Mouse (Mus musculus) cerebellum, postnatal 14 days (tissue): ENCODE measurements around the gene Itga1.
A peak's percentile ranks its signal among the peaks of the same experiment; 100 is the strongest.

Experiments used
- DNase-seq, 2 experiments: peaks; one replicate each; pipeline ENCODE4 v3.0.0; 2021; ENCODE audit warnings: mixed read lengths in 2 of 2

Itga1 gene

GRCm38 (mm10) chr13:115050660-115051559 lies 50.9 kb downstream of the Itga1 start:
- peak; percentile 30 to 37 for DNase-seq

GRCm38 (mm10) chr13:115042652-115043051 lies 59.1 kb downstream of the Itga1 start:
- DNase-seq, result no peak

GRCm38 (mm10) chr13:115037304-115037703 lies 64.5 kb downstream of the Itga1 start:
- DNase-seq, result peak; percentile 18

GRCm38 (mm10) chr13:115035387-115035786 lies 66.4 kb downstream of the Itga1 start:
- DNase-seq, result no peak

- no peak for DNase-seq
These were observed 68.6 kb downstream of the Itga1 start for GRCm38 (mm10) chr13:115033135-115033534.

DNA sequence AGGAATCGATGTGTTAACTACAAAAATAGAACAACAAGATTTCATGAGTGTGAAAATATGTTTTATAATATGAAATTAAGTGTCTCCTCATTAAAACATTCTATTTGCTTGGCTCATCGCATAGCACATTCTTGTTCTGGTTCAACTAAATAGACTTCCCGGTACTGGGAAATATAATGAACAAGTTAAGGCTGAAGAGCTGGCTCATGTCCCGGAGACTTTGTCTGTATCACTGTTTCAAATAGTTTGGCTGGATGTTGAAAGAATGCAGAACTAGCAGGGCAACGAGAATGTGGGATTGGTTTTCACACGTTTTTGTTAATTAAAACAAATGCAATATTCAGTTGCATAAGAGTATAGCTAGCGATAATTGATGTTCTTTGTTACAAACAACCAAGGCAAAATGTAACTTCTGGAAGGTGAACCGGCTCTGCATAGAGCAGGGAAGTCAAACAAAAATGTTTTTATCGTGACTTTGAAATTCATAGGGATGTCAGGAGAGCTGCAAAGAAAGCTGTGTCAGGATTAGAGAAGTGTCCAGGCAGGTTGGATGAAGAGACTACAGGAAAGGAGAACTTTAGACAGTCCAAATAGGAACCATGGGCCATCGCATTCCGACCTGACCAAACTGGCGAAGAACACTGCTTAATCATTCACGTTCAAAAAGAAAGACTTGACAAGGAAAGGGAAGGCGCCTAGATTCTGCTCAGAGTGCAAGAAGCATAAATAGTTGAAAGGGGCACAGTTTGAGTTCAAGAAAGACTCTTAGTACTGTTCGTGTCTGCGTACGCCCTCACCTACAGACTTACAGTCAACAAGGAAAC lies 70.4 kb downstream of the Itga1 start:
- DNase-seq, result no peak

DNA sequence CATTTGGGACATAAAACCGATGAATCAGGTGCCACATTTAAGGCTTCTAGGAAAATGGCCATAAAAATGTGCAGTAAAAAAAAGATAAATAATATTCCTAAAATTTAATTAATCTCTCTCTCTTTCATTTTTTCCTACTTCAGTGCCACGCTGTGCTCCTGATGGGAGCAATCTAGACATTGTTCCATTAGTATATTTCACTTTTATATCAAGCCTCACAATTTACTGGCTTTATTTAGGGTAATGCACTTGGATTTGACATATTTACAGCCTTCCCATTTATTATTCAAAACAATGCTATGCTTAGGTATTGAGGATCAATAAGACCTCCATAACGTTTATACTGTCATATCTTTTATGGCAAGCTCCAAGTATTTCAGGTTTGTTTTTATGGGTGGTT lies 76.4 kb downstream of the Itga1 start:
- DNase-seq, result no peak

DNA sequence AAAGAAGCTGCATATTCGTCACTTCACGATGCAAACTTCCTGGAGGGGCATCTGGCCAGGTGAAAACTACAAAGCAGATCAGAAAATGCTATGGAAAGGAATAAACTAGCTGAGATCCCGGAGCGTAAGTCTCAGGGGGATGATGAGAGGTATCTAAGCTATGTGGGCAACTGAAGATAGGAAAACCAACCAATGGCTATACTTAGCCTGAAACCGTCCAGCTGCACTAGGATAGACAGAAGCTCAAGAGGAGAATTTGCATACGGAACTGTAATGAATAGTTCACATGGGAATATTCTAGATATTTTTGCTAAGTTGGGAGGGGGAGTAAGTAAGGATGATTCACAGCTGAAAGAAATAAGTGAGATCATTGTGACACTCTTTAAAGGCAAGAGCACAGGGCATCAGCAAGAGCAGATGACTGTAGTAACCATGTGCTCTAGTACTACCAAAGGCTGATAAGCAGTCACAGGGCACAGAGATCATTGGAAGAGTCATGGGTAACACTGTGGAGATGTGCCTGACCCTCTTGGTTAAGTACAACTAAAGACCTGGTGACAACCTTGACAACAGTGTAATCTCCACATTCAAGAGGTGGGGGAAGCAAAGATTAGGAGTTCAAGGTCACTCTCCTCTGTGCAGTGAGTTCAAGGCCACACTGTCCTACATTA lies 79.5 kb downstream of the Itga1 start:
- DNase-seq, result no peak

DNA sequence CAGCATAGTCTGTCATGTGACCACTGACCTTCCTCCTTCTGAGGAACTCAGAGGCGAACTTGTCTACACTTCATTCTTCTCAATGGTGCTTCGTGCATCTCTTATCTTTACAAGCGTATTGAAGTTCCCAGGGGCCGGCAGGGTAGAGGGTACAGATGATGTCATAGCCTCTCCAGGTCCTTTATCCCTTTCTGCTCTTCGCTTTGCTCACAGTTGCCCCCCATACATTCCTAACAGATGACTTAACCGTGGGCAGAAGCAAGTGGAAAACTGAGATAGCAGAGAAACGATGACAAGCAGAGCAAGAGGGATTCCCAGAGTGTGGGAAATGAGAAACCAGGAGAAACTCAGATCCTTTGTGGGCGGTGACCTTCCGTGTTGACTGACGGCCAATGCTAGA lies 80.4 kb downstream of the Itga1 start:
- DNase-seq, result no peak

GRCm38 (mm10) chr13:115020727-115021126 lies 81.0 kb downstream of the Itga1 start:
- DNase-seq, result no peak

- no peak for DNase-seq
These were observed 84.2 kb downstream of the Itga1 start for GRCm38 (mm10) chr13:115017545-115017944.

- no peak for DNase-seq
These were observed 90.2 kb downstream of the Itga1 start for GRCm38 (mm10) chr13:115011547-115011946.

DNA sequence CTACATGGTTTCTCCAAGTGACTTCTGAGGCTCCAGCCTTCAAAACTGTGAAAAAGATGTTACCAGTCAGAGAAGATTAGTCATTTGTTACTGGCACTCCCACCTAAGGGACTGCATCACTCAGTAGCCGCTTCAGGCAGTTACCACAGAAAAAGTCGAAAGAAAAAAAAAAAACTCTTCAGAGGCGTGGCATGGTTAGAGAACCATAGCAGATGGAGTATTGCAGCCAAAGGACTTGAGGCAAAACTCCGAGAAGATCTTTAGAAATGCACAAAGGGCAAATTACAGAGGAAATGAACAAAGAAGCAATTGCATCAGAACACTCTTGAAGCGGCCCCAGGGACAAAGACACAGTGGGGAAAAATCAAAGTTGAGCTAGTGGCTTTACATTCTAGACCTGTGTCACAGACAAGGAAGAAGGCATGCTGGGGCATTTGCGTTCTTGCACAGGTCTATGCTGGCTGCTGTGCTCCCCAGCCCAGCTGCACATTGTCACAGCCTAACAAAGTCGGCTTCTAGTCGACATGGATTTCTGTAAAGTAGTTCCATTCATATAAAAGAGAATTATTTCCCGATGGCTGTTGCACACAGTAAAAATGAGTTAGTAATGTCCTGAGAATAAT lies 95.4 kb downstream of the Itga1 start:
- no peak for DNase-seq

- DNase-seq, result no peak
These were observed 96.4 kb downstream of the Itga1 start for GRCm38 (mm10) chr13:115005342-115005741.

DNA sequence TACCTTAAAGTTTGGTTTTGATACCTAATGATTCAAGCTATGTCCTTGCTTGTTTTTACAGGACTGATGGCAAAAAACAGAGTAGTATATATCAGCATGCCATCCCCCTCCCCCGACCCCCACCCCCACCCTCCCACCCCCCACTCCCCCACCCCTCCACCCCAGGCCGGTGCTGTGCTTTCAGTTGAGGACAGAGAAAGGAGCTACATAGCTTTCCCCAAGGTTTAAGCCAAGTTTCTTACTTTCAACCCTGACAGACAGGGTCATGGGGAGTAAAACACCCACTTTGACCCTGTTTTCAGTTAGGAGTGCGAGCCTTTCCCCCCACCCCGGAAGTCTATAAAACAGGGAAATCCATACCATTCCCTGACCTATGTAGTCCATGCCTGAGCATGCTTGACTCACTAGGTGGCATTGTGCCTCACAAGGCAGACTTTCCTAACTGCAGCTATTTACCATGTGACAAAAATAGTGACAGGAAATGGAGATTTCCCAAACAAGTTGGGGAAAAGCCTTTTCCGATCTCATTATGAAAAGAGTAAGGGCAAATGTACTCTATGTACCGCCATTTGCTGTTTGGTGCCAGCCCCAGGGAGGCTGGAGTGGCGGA lies 98.2 kb downstream of the Itga1 start:
- no peak for DNase-seq

- no peak for DNase-seq
These were observed 98.9 kb downstream of the Itga1 start for GRCm38 (mm10) chr13:115002837-115003236.

DNA sequence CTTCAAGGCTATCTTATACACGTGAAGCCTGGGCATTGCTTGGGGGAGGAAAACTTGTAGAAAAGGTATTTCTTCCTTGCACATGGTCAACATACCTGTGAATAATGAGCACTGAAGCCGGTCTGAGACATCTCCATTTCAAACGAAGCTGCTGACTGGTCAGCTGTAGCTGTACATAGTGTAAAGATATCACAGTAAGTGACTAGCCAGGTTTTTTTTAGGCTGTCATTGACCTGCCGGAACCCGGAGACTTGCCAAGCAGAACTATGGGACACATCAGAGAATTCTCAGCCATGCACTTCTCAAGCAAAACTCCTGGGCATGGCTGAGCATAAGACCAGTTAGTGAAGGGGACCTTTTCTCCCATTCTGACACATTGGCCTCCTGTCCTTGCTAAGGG lies 99.6 kb downstream of the Itga1 start:
- DNase-seq, result no peak

DNA sequence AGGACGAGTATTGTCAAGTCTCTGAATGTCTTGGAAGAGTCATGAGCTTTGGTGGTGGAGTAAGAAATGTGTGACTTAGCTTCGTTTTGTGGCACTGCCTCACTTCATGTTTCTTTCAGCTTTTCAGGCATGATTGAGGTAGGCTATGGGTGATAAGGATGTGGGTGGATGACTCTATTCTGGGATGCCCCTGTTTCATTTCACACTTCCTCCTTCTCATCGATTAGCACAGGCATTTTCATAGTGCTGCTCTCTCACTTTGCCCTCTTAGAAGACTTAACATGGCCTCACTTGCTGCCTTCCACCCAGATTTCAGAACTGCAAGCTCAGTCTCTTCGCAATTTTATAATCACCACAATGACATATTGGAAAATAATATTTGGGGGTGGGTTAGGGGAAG lies 102.2 kb downstream of the Itga1 start:
- no peak for DNase-seq

DNA sequence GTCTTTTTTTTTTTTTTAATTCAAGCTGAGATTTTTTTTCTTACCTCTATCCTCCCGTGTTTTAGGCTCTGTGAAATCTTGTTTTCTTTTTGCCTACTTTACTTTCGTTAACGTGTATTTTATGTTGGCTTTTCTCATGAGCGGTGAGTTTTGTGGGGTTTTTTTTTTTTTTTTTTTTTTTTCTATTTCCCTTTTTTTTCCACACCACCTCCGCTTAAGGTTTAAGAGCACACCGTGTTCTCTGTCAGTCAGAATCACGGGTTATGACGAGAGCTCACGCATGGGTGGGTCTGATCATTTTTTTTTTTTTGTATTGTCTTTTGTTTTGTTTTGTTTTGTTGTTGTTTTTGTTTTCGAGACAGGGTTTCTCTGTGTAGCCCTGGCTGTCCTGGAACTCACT lies 103.7 kb downstream of the Itga1 start:
- DNase-seq, result no peak

DNA sequence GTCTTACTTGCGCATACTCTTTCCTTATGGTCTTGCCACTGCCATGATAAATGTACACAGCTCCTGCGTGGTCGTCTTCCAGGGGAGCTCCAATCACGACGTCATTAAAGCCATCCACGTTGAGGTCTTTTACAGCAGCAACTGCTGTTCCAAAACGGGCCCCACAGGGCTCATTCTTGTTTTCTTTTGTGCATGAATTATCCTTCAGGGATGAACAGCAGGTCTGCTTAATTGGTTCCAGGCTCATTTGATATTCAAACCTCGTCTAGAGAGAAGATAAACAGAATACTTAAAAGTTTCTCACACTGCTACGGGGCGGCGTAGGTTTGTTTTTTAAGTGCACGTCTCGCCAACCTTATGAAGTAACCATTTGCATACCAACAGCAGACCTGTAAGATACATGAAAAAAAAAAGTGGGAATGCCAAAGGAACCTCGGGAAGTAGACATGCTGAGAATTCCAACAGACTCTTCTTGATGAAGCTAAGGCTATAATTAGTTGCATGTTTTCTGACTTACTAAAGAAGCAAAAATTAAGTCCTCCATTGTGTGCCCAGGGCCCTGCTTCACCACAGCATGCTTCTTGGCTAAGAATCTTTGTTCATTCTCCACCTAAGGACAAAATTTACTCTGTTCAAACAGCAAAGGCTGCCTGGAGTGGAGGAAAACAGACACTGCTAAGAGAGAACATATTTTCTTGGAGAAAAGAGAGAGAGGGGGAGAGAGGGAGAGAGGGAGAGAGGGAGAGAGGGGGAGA lies 109.3 kb downstream of the Itga1 start:
- no peak for DNase-seq

- no peak for DNase-seq
These were observed 114.1 kb downstream of the Itga1 start for GRCm38 (mm10) chr13:114987668-114988067.

DNA sequence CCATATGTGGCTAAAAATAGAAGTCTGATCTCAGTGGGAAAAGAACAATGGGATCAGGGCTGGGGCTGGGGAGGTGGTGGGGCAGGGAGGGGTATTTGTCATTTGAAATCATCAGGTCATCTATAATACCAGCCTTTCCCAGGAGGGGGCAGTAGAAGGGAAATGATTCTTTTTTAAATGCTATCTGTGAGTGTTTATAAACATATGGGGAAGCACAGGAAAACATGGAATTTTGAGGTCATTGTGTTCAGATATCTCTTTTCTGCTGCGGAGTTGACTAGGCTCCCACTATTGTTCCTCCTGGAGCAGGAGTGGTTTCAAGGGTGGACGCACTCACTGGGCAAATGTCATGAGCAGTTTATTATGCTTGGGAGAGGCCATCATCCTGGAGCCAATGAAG lies 114.6 kb downstream of the Itga1 start:
- peak; percentile 9 to 31 for DNase-seq
